Mouse (Mus musculus): ENCODE measurements at regions not wholly inside any gene's neighbourhood (a gene's known extent, or its start where the extent isn't known, plus 50 kb on each side); places are given as distances from the start of the nearest gene placed in this dataset.

- DNase-seq: peak; percentile 51
Observed at GRCm38 (mm10) chr13:107073039-107073620, 51.2 kb upstream of the Kif2a start.

GRCm38 (mm10) chr13:107072345-107073038, 50.6 kb upstream of the Kif2a start:
- DNase-seq: no peak

Small RNA genes lying in the stretch of these regions (microRNA-seq; reads per million reads assigned to microRNA genes)
- 0 reads per million in 2 experiments for gene Gm22118
